Mouse (Mus musculus) heart, embryonic 14.5 days (tissue): Measurements from ENCODE around the gene Insl6. TPM values are rescaled to one million over a fixed set of nuclear protein-coding genes. Genes with fewer than 3 reads are reported as not detected.

ENCODE experiments used
- ATAC-seq: fragments of 200-750 bp; cut with Nextera tagmentation; 2 replicates; pipeline ENCODE4 v1.8.0; 2017; ENCODE audit warnings: low read depth, moderate TSS enrichment; ENCODE audit not compliant: insufficient number of reproducible peaks, insufficient read depth, low FRiP score
- H3K27ac ChIP-seq, 2 experiments: fragments of 200-500 bp in 1 of 2; fragments of 300-500 bp in 1 of 2; sonication (generic) in 1 of 2; replicated peaks in 1 of 2; 2 replicates each; pipeline ENCODE4 v1.5.1; 2012 to 2014; ENCODE audit warnings: low read depth in 2 of 2, low read length in 2 of 2, control low read depth in 1 of 2, mild to moderate bottlenecking in 1 of 2, mixed read lengths in 1 of 2; ENCODE audit not compliant: control insufficient read depth in 1 of 2, insufficient read depth in 1 of 2
- H3K27me3 ChIP-seq: fragments of 300-500 bp; sonication (generic); 2 replicates; pipeline ENCODE4 v1.6.1; 2014; ENCODE audit warnings: mild to moderate bottlenecking, low read length, control low read depth; ENCODE audit not compliant: control insufficient read depth, insufficient read depth
- H3K36me3 ChIP-seq: fragments of 300-500 bp; sonication (generic); 2 replicates; pipeline ENCODE4 v1.6.1; 2014; ENCODE audit warnings: mild to moderate bottlenecking, control low read depth, low read length, mixed read lengths; ENCODE audit not compliant: control insufficient read depth, insufficient read depth
- H3K4me1 ChIP-seq, 2 experiments: fragments of 200-500 bp in 1 of 2; fragments of 300-500 bp in 1 of 2; sonication (generic) in 1 of 2; 2 replicates each; pipeline ENCODE4 v1.6.1; 2012 to 2014; ENCODE audit warnings: low read length in 2 of 2, control low read depth in 1 of 2, mixed read lengths in 1 of 2; ENCODE audit not compliant: control insufficient read depth in 2 of 2, insufficient read depth in 2 of 2
- H3K4me2 ChIP-seq: fragments of 300-500 bp; sonication (generic); 2 replicates; pipeline ENCODE4 v1.6.1; 2014; ENCODE audit warnings: mild to moderate bottlenecking, low read length
- H3K4me3 ChIP-seq, 2 experiments: fragments of 200-500 bp in 1 of 2; fragments of 300-500 bp in 1 of 2; sonication (generic) in 1 of 2; 2 replicates each; pipeline ENCODE4 v1.5.1; 2012 to 2014; ENCODE audit warnings: low read length in 2 of 2, mild to moderate bottlenecking in 2 of 2, control low read depth in 1 of 2, low read depth in 1 of 2, moderate library complexity in 1 of 2; ENCODE audit not compliant: control insufficient read depth in 1 of 2, insufficient read depth in 1 of 2
- H3K9ac ChIP-seq: fragments of 300-500 bp; sonication (generic); 2 replicates; pipeline ENCODE4 v1.6.1; 2014; ENCODE audit warnings: mild to moderate bottlenecking, low read length
- H3K9me3 ChIP-seq: fragments of 300-500 bp; sonication (generic); 2 replicates; pipeline ENCODE4 v1.6.1; 2016; ENCODE audit warnings: low read length, control low read depth; ENCODE audit not compliant: control insufficient read depth
- WGBS: fragments of 180-500 bp; shearing (Covaris S2); extraction: QIAGEN DNeasy Blood & Tissue Kit; methylation state at CpG from one replicate; pipeline ENCODE4 v1.1.7; 2014; 5-methylcytosine and 5-hydroxymethylcytosine counted together
- polyA plus RNA-seq: library from polyadenylated mRNA; unstranded; fragments of >200 nt; fragmentation: Nextera tagmentation; extraction: Ambion mirVana; gene quantifications from 2 replicates; pipeline ENCODE4 v1.2.1, GENCODE M21; 2014

The Insl6 gene
- polyA plus RNA-seq = 3.8 and 4.0 TPM in 2 replicates

DNA sequence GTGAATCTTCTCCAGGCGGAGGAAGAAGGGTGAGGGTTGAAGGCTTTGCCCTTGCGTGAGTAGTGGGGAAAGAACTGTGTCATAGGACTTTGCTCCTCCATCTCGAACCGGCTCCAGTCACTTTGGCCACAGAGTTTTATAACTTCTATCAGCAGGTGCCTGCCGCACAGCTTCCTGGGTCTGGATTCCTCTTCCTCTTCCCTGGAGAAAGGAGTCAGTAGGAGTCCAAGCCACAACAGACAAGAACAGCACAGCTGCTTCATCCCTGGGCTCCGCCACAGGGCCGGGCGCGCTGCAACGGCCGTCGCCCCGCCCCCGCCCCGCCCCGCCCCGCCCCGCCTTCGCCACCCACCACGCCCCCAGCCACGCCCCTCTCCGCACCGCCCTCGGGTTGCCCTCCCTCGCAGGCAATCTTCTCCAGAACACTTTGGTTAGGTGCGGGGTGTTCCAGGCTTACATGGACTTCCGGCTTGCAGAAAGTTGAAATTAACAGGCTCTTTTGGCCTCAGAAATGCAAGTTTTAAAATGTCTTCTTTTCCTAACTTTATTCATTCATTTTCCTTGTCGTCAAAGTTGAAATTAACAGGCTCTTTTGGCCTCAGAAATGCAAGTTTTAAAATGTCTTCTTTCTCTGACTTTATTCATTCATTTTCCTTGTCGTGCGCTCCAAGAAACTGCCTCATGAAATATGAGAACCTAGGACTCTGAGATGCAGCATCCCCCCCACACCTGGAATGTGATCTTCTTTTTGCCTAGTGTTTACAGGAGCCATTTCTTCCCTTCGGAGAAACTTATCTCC, at the start of gene Insl6:
TSS of gene Insl6 (minus strand) at position 304 of the 799 bp plus-strand sequence.
- peak within 1 kb of the TSS; percentile 40 to 64 for H3K4me3 ChIP-seq
- 4% methylated on average over 27 of the region's 31 CpGs for WGBS

DNA sequence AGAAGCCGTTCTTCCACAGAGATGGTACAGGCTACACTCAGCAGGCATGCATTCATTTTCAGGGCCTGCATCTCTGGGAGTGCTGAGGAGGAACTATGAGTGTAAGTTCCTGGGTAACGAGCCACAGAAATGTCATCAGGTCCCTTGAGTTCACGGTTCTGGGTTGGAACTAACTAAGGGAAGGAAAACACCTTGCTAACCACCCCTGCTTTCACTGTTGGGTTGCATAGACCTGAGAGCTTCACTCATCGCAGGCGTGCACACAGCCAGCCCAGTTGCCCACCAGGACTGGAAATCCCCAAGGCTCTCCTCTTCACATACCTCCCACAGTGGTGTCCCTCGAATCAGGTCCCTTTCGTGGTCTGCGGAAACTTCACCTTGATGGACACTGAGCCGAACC, 49.8 kb upstream of the Insl6 start:
- no peak for ATAC-seq
- Histone ChIP-seq H3K9me3 (no peaks in the 10 kb centered on the region), H3K9ac (no peak overlapping the region), H3K4me2 (no peak overlapping the region), H3K27ac (no peak overlapping the region), H3K36me3 (no peaks in the 10 kb centered on the region), H3K4me1 (peaks cover 2 to 3% of the 10 kb centered on the region in 2 experiments; a peak in 3 of 4 replicates), H3K27me3 (no peaks in the 10 kb centered on the region), H3K4me3 (no peak overlapping the region)
- WGBS = 86% methylated on average over 9 of the region's 9 CpGs

More for the DNA sequence above, at the start of gene Insl6:
- Histone ChIP-seq H3K4me1 (peaks cover 0 to 3% of the 10 kb centered on the region in 2 experiments; a peak in 1 of 4 replicates), H3K27me3 (no peaks in the 10 kb centered on the region), H3K9ac (peak within 1 kb of the TSS; percentile 68), H3K36me3 (no peaks in the 10 kb centered on the region), H3K4me2 (peak within 1 kb of the TSS; percentile 75), H3K27ac (no peak within 1 kb of the TSS), H3K9me3 (no peaks in the 10 kb centered on the region)
- peak; percentile 87 for ATAC-seq

DNA sequence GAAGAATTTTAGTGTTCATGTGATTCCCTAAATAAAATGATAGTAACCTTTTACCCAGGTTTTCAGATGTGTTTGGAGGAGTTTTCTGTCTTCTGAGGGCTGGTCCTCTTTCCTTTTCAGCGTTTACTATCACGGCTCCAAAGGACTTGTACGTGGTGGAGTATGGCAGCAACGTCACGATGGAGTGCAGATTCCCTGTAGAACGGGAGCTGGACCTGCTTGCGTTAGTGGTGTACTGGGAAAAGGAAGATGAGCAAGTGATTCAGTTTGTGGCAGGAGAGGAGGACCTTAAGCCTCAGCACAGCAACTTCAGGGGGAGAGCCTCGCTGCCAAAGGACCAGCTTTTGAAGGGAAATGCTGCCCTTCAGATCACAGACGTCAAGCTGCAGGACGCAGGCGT, 48.3 kb upstream of the Insl6 start:
- H3K4me1 ChIP-seq = peaks cover 2 to 3% of the 10 kb centered on the region in 2 experiments; a peak in 3 of 4 replicates

DNA sequence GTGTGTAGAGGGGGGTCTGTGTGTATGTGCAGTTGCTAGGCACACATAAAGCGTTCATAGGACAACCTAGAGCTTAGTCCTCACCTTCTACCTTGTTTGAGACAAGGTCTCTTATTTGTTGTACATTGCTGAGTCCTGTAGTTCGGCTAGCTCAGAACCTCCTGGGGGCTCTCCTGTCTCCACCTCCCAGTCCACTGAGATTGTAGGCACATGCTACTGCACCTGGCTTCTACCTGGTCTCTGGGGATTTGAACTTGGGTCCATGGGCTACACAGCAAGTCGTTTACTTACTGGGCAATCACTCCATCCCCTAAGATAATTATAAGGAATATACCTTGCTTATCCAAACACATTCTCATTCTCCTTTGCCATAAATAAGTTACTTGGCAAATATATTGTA, 47.5 kb upstream of the Insl6 start:
- no peaks in the 10 kb centered on the region for H3K36me3 ChIP-seq
- peaks cover 2 to 3% of the 10 kb centered on the region in 2 experiments; a peak in 3 of 4 replicates for H3K4me1 ChIP-seq
- H3K4me3 ChIP-seq = no peak overlapping the region
- H3K27ac ChIP-seq = no peak overlapping the region
- no peak overlapping the region for H3K4me2 ChIP-seq
- no peaks in the 10 kb centered on the region for H3K9me3 ChIP-seq
- H3K27me3 ChIP-seq = no peaks in the 10 kb centered on the region
- WGBS = 86% methylated on average over 3 of the region's 3 CpGs
- ATAC-seq = no peak
- no peak overlapping the region for H3K9ac ChIP-seq

More for the DNA sequence above, 48.3 kb upstream of the Insl6 start:
- ATAC-seq = no peak
- H3K4me2 ChIP-seq = peak overlapping the region; percentile 58
- no peaks in the 10 kb centered on the region for H3K36me3 ChIP-seq
- H3K9me3 ChIP-seq = no peaks in the 10 kb centered on the region
- H3K27me3 ChIP-seq = no peaks in the 10 kb centered on the region
- peak overlapping the region; percentile 30; the same call in 1 of the 2 replicates for H3K9ac ChIP-seq
- 47% methylated on average over 11 of the region's 11 CpGs for WGBS
- H3K27ac ChIP-seq = no peak overlapping the region
- peak overlapping the region; percentile 11 to 25; a peak in 3 of 4 replicates for H3K4me3 ChIP-seq

DNA sequence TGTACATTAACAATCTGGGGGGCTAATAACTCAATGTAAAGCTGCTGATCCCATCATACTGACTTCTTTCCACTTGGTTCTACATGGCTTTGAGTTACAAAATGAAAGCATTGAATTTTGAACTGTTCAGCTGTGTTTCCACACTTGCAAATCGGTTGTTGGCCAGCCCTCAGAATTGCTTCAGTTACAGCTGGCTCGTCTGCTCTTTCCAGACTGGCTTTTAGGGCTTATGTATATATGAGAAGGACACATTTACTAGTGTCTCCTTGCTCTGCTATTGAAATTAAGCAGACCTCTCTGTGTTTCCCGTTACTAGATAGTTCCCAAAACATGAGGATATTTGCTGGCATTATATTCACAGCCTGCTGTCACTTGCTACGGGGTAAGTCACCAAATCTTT, 47.0 kb upstream of the Insl6 start:
- H3K27ac ChIP-seq = no peak overlapping the region
- H3K9me3 ChIP-seq = no peaks in the 10 kb centered on the region
- no peaks in the 10 kb centered on the region for H3K27me3 ChIP-seq
- H3K36me3 ChIP-seq = no peaks in the 10 kb centered on the region
- H3K9ac ChIP-seq = no peak overlapping the region
- no peak overlapping the region for H3K4me3 ChIP-seq
- no peak for ATAC-seq
- H3K4me1 ChIP-seq = peaks cover 3 to 4% of the 10 kb centered on the region in 2 experiments; a peak in 3 of 4 replicates
- 66% methylated on average over 4 of the region's 4 CpGs for WGBS
- H3K4me2 ChIP-seq = peak overlapping the region; percentile 29

DNA sequence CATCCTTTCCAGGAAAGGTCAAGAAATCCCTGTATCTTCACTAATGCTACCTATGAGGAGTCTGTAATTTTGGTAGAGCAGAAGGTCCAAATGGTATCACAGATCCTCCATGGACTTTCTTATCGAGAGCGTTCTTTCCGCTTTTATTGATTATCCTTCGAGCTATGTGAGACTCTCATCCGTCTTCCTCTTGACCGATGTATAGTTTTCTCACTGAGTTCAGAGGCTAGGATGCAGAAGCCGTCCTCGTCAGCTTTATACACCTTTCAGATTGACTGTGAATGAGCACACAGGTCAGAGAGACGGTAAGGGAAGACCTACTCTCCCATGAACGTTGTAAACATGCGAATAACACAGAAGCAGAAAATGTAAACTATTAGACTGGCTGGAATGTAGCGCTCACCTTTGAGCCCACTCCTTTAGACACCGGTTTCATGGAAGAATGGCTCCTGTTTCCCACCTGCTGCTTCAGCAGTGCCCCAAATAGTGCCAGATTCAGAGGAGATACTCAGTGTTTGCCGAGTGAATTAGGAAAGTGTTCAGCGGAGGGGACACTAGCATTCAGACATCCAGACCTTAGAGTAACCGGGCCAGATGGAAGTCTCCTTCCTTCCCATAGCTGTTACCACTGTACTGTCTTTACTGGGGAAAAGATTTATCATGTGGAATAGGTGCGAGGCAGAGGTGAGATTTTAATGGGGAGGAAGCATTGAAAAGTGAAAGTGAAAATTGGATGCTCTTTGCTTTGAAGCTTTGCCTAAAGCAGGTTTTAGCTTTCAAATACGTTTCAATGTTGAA, 46.3 kb upstream of the Insl6 start:
- Histone ChIP-seq H3K4me3 (no peak overlapping the region), H3K4me2 (peak overlapping the region; percentile 29), H3K9me3 (no peaks in the 10 kb centered on the region), H3K27me3 (no peaks in the 10 kb centered on the region), H3K36me3 (no peaks in the 10 kb centered on the region), H3K4me1 (peaks cover 3 to 4% of the 10 kb centered on the region in 2 experiments; a peak in 3 of 4 replicates), H3K9ac (no peak overlapping the region), H3K27ac (no peak overlapping the region)
- WGBS = 80% methylated on average over 18 of the region's 18 CpGs
- ATAC-seq = no peak

DNA sequence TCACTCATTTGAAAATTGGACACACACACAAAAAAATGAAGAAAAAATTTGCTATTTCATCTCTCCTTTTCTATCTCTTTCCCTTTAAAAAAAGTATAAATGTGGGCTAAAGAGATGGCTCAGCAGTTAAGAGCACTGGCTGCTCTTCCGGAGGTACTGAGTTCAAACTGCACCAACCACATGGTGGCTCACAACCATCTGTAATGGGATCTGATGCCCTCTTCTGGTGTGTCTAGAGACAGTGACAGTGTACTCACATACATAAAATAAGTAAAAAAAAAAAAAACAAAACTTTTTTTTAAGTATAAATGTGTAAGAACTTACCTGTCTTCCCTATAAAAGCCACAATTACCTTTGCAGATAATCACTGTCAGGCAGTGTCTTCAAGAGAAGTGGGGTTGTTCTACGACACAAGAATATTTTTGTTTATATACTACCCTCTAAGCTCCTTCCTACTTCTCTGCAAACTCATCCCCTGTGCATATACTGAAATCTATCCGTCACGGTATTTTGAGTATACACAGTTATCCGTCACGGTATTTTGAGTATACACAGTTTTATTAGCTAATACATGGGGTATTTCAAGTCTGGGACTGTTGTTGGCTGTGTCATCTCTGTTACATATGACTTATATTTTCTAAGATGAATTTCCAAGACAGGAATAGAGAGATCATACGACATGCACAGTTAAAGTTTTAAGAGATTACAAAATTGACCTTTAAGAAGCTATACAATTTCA, 45.6 kb upstream of the Insl6 start:
- no peak for ATAC-seq
- H3K9me3 ChIP-seq = no peaks in the 10 kb centered on the region
- no peaks in the 10 kb centered on the region for H3K36me3 ChIP-seq
- H3K4me2 ChIP-seq = no peak overlapping the region
- 89% methylated on average over 7 of the region's 7 CpGs for WGBS
- no peak overlapping the region for H3K9ac ChIP-seq
- no peak overlapping the region for H3K27ac ChIP-seq
- H3K4me3 ChIP-seq = no peak overlapping the region
- H3K4me1 ChIP-seq = peaks cover 3 to 4% of the 10 kb centered on the region in 2 experiments; a peak in 3 of 4 replicates
- no peaks in the 10 kb centered on the region for H3K27me3 ChIP-seq
